In genomic region chr10:117148361-117149003, GRCm38 (mm10) we compare ENCODE assay signal across 8 mouse cellular contexts. TPM values are rescaled to one million over a fixed set of nuclear protein-coding genes. Genes with fewer than 3 reads are reported as not detected.
A peak's percentile ranks its signal among the peaks of the same experiment; 100 is the strongest.
DNase-seq lines count a peak whose midpoint lies in the region; ATAC-seq lines count a peak whose summit lies in the region.

Frs2 (minus strand) TSS chr10:117148534.

- H3K27me3 ChIP-seq in heart, embryonic 14.5 days (ENCODE audit: control insufficient read depth, insufficient read depth, low read length), result no peaks in the 10 kb centered on the region
- H3K27me3 ChIP-seq in liver, embryonic 13.5 days, result no peaks in the 10 kb centered on the region
- no peaks in the 10 kb centered on the region for H3K27me3 ChIP-seq in stomach, embryonic 16.5 days (ENCODE audit: control insufficient read depth, insufficient read depth, low read length)

- H3K4me1 ChIP-seq in brown adipose tissue, adult 24 weeks (ENCODE audit: control insufficient read depth, insufficient read depth, insufficient read length, low read length), result peaks cover 17% of the 10 kb centered on the region
- peaks cover 19 to 54% of the 10 kb centered on the region in 2 experiments for H3K4me1 ChIP-seq in heart, embryonic 14.5 days (ENCODE audit: control insufficient read depth in 2 of 2, insufficient read depth in 2 of 2, low read length in 2 of 2)
- peaks cover 76% of the 10 kb centered on the region for H3K4me1 ChIP-seq in liver, embryonic 13.5 days (replicated peaks)
- H3K4me1 ChIP-seq in stomach, embryonic 16.5 days (ENCODE audit: control insufficient read depth, insufficient read depth, low read length), result peaks cover 50% of the 10 kb centered on the region

- H3K27ac ChIP-seq in brown adipose tissue, adult 24 weeks (replicated peaks; ENCODE audit: low read depth, low read length), result peak within 1 kb of the TSS; percentile 79
- peak within 1 kb of the TSS; percentile 85 to 95 for H3K27ac ChIP-seq in heart, embryonic 14.5 days (replicated peaks in 1 of 2; ENCODE audit: control insufficient read depth in 1 of 2, insufficient read depth in 1 of 2, low read depth in 2 of 2, low read length in 2 of 2)
- peak within 1 kb of the TSS; percentile 96 for H3K27ac ChIP-seq in liver, embryonic 13.5 days
- H3K27ac ChIP-seq in stomach, embryonic 16.5 days (ENCODE audit: low read length), result peak within 1 kb of the TSS; percentile 88

- peak within 1 kb of the TSS; percentile 99 for H3K4me3 ChIP-seq in brown adipose tissue, adult 24 weeks (ENCODE audit: insufficient read depth, low read depth, low read length)
- peak within 1 kb of the TSS; percentile 92 to 96 for H3K4me3 ChIP-seq in heart, embryonic 14.5 days (ENCODE audit: control insufficient read depth in 1 of 2, insufficient read depth in 1 of 2, low read depth in 1 of 2, low read length in 2 of 2)
- H3K4me3 ChIP-seq in liver, embryonic 13.5 days (replicated peaks), result peak within 1 kb of the TSS; percentile 100
- peak within 1 kb of the TSS; percentile 97 for H3K4me3 ChIP-seq in stomach, embryonic 16.5 days (replicated peaks; ENCODE audit: low read length)

- DNase-seq in CD4-positive, CD25-positive, alpha-beta regulatory T cell, adult 2 months (ENCODE audit: low read depth, low spot score), result peak; percentile 95
- peak; percentile 69 for DNase-seq in fibroblast of lung, adult 2 months (ENCODE audit: low read depth)
- DNase-seq in kidney, postnatal 14 days, result peak; percentile 98
- DNase-seq in liver, embryonic 13.5 days, result peak; percentile 93
- DNase-seq in neural tube, embryonic 10.5 days (ENCODE audit: extremely low spot score, low spot score), result peak; percentile 95

- H3K36me3 ChIP-seq in heart, embryonic 14.5 days (ENCODE audit: control insufficient read depth, insufficient read depth, low read length), result no peaks in the 10 kb centered on the region
- peaks cover 5% of the 10 kb centered on the region; the same call in 1 of the 2 replicates for H3K36me3 ChIP-seq in liver, embryonic 13.5 days
- H3K36me3 ChIP-seq in stomach, embryonic 16.5 days (ENCODE audit: control insufficient read depth, insufficient read depth, low read length), result no peaks in the 10 kb centered on the region

- peak within 1 kb of the TSS; percentile 64 for H3K4me2 ChIP-seq in heart, embryonic 14.5 days (ENCODE audit: low read length)
- H3K4me2 ChIP-seq in liver, embryonic 13.5 days, result peak within 1 kb of the TSS; percentile 84
- H3K4me2 ChIP-seq in stomach, embryonic 16.5 days (ENCODE audit: low read depth, low read length), result peak within 1 kb of the TSS; percentile 65

- H3K9me3 ChIP-seq in heart, embryonic 14.5 days (ENCODE audit: control insufficient read depth, low read length), result no peaks in the 10 kb centered on the region; the same call in 1 of the 2 replicates
- no peaks in the 10 kb centered on the region for H3K9me3 ChIP-seq in liver, embryonic 13.5 days (replicated peaks)
- no peaks in the 10 kb centered on the region for H3K9me3 ChIP-seq in stomach, embryonic 16.5 days (replicated peaks; ENCODE audit: control insufficient read depth, low read length)

- ATAC-seq in heart, embryonic 14.5 days (ENCODE audit: insufficient number of reproducible peaks, insufficient read depth, low FRiP score, low read depth), result peak; percentile 96
- peak; percentile 91 for ATAC-seq in liver, embryonic 13.5 days (ENCODE audit: low read depth)
- ATAC-seq in stomach, embryonic 16.5 days (ENCODE audit: insufficient read depth, low FRiP score), result peak; percentile 96

- peak within 1 kb of the TSS; percentile 98 for H3K9ac ChIP-seq in heart, embryonic 14.5 days (ENCODE audit: low read length)
- peak within 1 kb of the TSS; percentile 99 for H3K9ac ChIP-seq in liver, embryonic 13.5 days
- peak within 1 kb of the TSS; percentile 99 for H3K9ac ChIP-seq in stomach, embryonic 16.5 days (ENCODE audit: low read length)

- WGBS in heart, embryonic 14.5 days, result under 1% methylated on average over 57 of the region's 57 CpGs
- under 1% methylated on average over 57 of the region's 57 CpGs for WGBS in liver, embryonic 13.5 days (ENCODE audit: insufficient replicate concordance)
- WGBS in stomach, embryonic 16.5 days, result under 1% methylated on average over 57 of the region's 57 CpGs

RNA-seq across cellular contexts. Expression of gene Frs2, which starts in this region (rescaled TPM):
- 9.1 and 10.5 TPM in 2 replicates for polyA plus RNA-seq in brown adipose tissue, adult 24 weeks (2012; ENCODE audit: insufficient read depth, insufficient read length, missing spikeins)
- polyA plus RNA-seq in heart, embryonic 14.5 days (2014; fragmentation: Nextera tagmentation; extraction: Ambion mirVana), result 25.4 and 26.1 TPM in 2 replicates
- 8.1 and 11.7 TPM in 2 replicates for polyA plus RNA-seq in liver, embryonic 13.5 days (2015; fragmentation: Nextera tagmentation; extraction: Ambion mirVana)
- 18.7 and 20.8 TPM in 2 replicates for polyA plus RNA-seq in stomach, embryonic 16.5 days (2015; fragmentation: Nextera tagmentation; extraction: Ambion mirVana)

Comparison
In these comparisons a context has a peak if more than half of its experiments do, and no peak if none do; other contexts are left out.
1. Peak in every context shown above with its lines: DNase-seq, ATAC-seq, H3K4me3 ChIP-seq and H3K27ac ChIP-seq.